Mouse (Mus musculus) C2C12 (cell line): Measurements from ENCODE around the gene Atg10.

Source experiments
- CEBPB ChIP-seq: IDR thresholded peaks from one replicate; pipeline ENCODE4 v1.6.1; 2011; ENCODE audit warnings: low read depth, mild to moderate bottlenecking, control low read depth, moderate library complexity
- CTCF ChIP-seq: IDR thresholded peaks from one replicate; pipeline ENCODE4 v1.5.1; 2011; ENCODE audit not compliant: control insufficient read depth, insufficient read depth, insufficient read length
- FOSL1 ChIP-seq: IDR thresholded peaks from one replicate; pipeline ENCODE4 v1.8.0; 2011; ENCODE audit warnings: mild to moderate bottlenecking, low read length; ENCODE audit not compliant: poor library complexity, insufficient read depth, severe bottlenecking
- MAX ChIP-seq: IDR thresholded peaks from one replicate; pipeline ENCODE4 v1.6.1; 2011; ENCODE audit warnings: mild to moderate bottlenecking, control low read depth
- MYOD1 ChIP-seq: IDR thresholded peaks from one replicate; pipeline ENCODE4 v1.6.1; 2011; ENCODE audit warnings: low read depth; ENCODE audit not compliant: control insufficient read depth, insufficient read length
- USF1 ChIP-seq: IDR thresholded peaks from one replicate; pipeline ENCODE4 v1.6.1; 2011; ENCODE audit warnings: low read depth, mild to moderate bottlenecking, control low read depth, moderate library complexity

- TF ChIP-seq CTCF (no peak), FOSL1 (no peak), USF1 (no peak), MAX (no peak), MYOD1 (no peak), CEBPB (no peak)
Observed at GRCm38 (mm10) chr13:91093610-91094009, 130.2 kb downstream of the Atg10 start.
